Mouse (Mus musculus): ENCODE data around the gene Dnm1. TPM values are rescaled to one million over a fixed set of nuclear protein-coding genes. Genes with fewer than 3 reads are reported as not detected.

Dnm1 gene
- polyA plus RNA-seq, 1 experiment from 2014 or later, result 71.2 TPM

DNA sequence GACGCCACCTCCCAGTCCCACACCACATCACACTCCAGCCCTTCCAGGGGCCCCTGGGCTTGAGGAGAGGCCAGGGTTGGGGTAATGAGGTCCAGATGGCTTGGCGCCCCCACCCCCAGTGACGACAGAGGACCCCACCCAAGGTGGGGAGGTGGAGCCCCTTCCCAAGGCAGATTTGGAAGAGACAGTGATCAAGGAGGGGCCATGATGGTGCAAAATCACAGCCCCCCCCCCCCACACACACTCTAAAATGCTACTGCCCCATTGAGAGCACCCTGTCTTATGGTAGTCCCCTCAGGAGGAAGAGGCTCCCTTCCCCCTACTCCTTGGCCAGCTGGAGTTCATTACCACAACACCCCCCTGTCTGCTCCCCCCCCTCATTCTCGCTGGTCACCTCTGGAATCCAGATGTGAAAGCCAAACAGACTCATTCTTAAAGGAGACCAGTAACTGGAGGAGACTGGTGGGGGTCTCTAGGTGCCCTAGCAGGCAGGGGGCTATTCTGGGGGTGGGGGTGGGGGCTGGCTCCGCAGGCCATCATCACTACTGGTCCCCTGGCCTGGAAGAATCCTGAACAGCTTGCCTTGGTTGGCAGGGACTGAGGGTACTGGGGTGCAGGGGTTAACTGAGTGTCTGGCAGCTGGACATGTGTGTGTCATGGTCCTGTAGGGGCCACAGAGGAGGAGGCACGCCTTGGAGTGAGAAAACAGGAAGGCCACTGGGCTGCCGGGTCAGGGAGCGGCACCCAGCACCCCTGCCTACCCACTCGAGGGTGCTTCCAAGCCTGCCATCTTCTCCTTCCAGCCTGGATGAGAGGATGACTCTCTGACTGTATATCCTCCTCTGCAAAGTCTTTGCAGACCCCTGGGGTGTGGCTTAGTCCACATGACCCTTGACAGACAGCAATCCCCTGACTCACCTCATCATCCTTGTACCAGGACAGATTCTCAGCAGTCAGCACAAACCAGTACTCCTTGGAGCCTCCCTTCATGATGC is 33.3 kb downstream of the Dnm1 start:
- Histone ChIP-seq H3K36me3 (ENCODE audit: control insufficient read depth, insufficient read depth, low read length) (peaks cover 10% of the 10 kb centered on the region; the same call in 1 of the 2 replicates), H3K9me3 (ENCODE audit: control insufficient read depth, low read length) (no peaks in the 10 kb centered on the region), H3K9ac (ENCODE audit: low read depth, low read length) (no peak overlapping the region), H3K27me3 (replicated peaks; ENCODE audit: control insufficient read depth, insufficient read depth, low read length) (no peaks in the 10 kb centered on the region; the same call in 1 of the 2 replicates), H3K4me2 (ENCODE audit: low read length) (no peak overlapping the region), H3K27ac (ENCODE audit: low read depth, low read length) (no peak overlapping the region), H3K4me3 (ENCODE audit: low read length) (no peak overlapping the region), H3K4me1 (ENCODE audit: control insufficient read depth, insufficient read depth, low read depth, low read length) (peaks cover 5% of the 10 kb centered on the region)
- no peak for ATAC-seq
- WGBS, result 53% methylated on average over 9 of the region's 9 CpGs

DNA sequence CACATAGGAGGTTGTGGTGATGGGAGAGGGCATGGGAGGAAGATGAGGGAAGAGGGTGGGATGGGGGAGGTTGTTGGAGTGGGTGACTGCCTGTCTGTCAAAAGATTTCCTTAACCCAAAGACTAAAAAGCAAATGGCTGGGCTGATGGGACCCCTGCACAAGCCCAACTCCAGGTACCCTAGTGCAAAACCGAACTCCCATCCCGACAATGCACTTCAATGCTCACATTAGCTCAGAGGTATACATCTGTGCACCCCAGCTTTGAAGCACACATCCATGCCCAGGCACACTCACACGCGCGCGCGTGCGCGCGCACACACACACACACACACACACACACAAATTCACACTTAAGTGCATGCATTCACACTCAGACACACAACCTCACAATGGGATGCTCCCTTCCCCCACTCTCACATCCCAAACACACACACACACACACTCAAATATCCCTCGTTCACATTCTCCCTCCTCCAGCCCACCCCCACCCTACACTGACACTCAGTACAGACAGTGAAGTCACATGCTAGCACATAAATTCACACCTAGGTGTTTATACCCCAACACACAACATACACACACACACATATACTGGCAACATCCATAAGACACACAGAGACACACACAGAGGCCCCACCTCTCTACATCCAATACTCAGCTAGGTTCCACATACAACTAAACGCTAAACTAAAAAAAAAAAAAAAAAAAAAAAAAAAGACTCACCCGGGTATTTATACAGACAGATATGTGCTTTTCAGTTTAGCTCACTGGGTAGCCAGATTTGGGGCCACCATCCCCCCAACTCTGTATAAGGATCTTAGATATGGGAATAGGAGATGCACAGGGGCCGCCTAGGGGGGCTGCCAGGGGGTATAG is 34.2 kb downstream of the Dnm1 start:
- Histone ChIP-seq H3K4me3 (ENCODE audit: low read length) (no peak overlapping the region; the same call in 1 of the 2 replicates), H3K27me3 (replicated peaks; ENCODE audit: control insufficient read depth, insufficient read depth, low read length) (no peaks in the 10 kb centered on the region; the same call in 1 of the 2 replicates), H3K36me3 (ENCODE audit: control insufficient read depth, insufficient read depth, low read length) (peaks cover 13% of the 10 kb centered on the region; the same call in 1 of the 2 replicates), H3K9ac (ENCODE audit: low read depth, low read length) (no peak overlapping the region), H3K4me1 (ENCODE audit: control insufficient read depth, insufficient read depth, low read depth, low read length) (peaks cover 5% of the 10 kb centered on the region), H3K4me2 (ENCODE audit: low read length) (peak overlapping the region; percentile 42), H3K9me3 (ENCODE audit: control insufficient read depth, low read length) (no peaks in the 10 kb centered on the region), H3K27ac (ENCODE audit: low read depth, low read length) (no peak overlapping the region)
- ATAC-seq, result no peak
- WGBS, result 77% methylated on average over 14 of the region's 14 CpGs

DNA sequence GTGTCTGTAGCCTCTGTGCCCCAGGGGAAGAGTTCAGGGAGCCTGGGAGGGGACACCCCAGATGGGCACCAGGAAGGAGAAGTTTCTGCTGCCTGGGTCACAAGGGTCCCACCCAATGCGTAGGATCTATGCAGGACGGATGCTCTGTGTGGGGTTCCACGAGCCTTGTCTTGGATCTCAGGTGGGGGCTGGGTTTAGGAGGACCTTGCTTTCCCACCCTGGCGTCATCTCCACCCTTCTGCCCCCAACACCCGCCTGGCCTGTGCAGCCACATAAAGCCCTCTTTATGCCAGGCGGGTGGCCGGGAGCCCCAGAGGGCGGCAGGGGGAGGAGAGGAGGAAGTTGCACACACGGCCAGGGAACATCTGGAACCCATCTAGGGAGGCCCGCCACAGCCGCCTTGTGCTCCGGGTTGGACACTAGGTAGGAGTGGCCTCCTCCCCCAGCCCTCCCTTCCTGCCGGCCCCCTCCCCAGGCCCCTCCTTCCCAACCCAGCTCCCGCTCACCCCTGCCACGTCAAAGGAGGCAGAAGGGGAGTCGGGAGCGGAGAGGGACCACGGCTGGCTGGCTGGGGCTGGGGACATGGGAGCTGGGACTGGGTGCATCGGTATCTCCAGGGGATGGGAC is 35.2 kb downstream of the Dnm1 start:
- Histone ChIP-seq H3K27me3 (replicated peaks; ENCODE audit: control insufficient read depth, insufficient read depth, low read length) (no peaks in the 10 kb centered on the region; the same call in 1 of the 2 replicates), H3K27ac (ENCODE audit: low read depth, low read length) (no peak overlapping the region), H3K4me3 (ENCODE audit: low read length) (no peak overlapping the region; the same call in 1 of the 2 replicates), H3K36me3 (ENCODE audit: control insufficient read depth, insufficient read depth, low read length) (peaks cover 13% of the 10 kb centered on the region; the same call in 1 of the 2 replicates), H3K4me1 (ENCODE audit: control insufficient read depth, insufficient read depth, low read depth, low read length) (peaks cover 5% of the 10 kb centered on the region), H3K9ac (ENCODE audit: low read depth, low read length) (0 out of 2 replicates have a peak overlapping the region, but pooled peaks have one; percentile 7), H3K9me3 (ENCODE audit: control insufficient read depth, low read length) (no peaks in the 10 kb centered on the region), H3K4me2 (ENCODE audit: low read length) (peak overlapping the region; percentile 42)
- 16% methylated on average over 15 of the region's 19 CpGs for WGBS
- ATAC-seq, result peak; percentile 32

DNA sequence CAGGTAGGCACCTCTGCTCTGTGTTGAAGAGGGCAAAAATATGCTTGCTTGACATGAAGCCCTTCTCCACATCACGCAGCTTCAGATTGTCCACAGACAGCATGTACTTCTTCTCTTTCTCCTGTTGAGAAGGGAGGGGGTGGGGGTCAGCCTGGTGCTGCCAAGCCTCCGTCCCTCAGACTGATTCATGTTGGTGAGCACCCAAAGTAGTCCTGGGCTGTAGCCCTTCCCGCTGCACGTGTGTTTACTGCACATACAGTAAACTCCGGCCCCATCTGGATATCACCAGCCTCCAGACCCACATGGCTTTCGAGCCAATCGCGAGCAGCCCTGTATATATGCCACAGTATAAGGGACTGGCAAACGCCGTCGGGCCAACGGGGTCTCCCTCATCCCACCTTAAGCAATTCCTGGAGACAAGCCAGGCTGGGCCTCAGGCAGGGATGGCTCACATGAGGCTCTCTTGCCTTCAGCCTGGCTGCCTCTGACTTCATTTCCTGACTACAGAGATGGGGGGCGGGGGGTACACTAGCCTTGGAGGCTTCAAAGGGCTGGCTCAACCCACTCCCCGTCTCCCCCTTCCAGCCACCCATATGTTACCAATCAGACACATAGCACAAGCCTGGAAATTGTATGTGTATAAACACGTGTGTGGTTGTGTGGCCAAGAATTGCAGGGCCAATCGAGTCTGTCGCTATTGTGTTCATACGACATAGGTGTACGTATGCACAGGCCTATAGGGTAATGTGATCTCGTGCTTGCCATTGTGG is 36.1 kb downstream of the Dnm1 start:
- peaks cover 13% of the 10 kb centered on the region; the same call in 1 of the 2 replicates for H3K36me3 ChIP-seq (ENCODE audit: control insufficient read depth, insufficient read depth, low read length)
- H3K9ac ChIP-seq (ENCODE audit: low read depth, low read length), result no peak overlapping the region
- H3K27me3 ChIP-seq (replicated peaks; ENCODE audit: control insufficient read depth, insufficient read depth, low read length), result no peaks in the 10 kb centered on the region; the same call in 1 of the 2 replicates
- H3K4me2 ChIP-seq (ENCODE audit: low read length), result no peak overlapping the region
- H3K4me1 ChIP-seq (ENCODE audit: control insufficient read depth, insufficient read depth, low read depth, low read length), result peaks cover 2% of the 10 kb centered on the region
- H3K27ac ChIP-seq (ENCODE audit: low read depth, low read length), result peak overlapping the region; percentile 20; the same call in 1 of the 2 replicates
- 67% methylated on average over 20 of the region's 20 CpGs for WGBS
- no peak for ATAC-seq
- no peak overlapping the region for H3K4me3 ChIP-seq (ENCODE audit: low read length)
- no peaks in the 10 kb centered on the region for H3K9me3 ChIP-seq (ENCODE audit: control insufficient read depth, low read length)

DNA sequence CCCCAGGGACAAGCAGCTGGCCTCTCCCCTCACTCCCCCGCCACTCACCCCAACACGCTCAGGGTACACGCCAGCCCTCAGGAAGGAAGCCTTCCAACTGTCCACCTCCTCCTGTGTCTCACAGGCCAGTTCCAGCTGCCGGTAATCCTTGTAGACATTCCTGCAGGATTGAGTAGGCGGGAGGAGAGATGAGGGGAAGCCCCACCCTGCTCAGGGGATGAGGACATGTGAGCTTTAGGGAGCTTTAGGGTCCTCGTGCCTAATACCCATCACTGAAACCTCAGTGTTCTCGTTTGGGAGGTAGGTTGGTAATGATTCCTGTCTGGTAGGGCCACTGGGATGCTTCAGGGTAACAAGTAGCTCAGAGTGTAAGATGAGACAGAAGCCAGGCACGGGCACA is 37.4 kb downstream of the Dnm1 start:
- ATAC-seq, result no peak
- no peaks in the 10 kb centered on the region for H3K9me3 ChIP-seq (ENCODE audit: control insufficient read depth, low read length)
- H3K9ac ChIP-seq (ENCODE audit: low read depth, low read length), result no peak overlapping the region
- WGBS, result 36% methylated on average over 8 of the region's 8 CpGs
- no peak overlapping the region for H3K4me3 ChIP-seq (ENCODE audit: low read length)
- no peaks in the 10 kb centered on the region; the same call in 1 of the 2 replicates for H3K27me3 ChIP-seq (replicated peaks; ENCODE audit: control insufficient read depth, insufficient read depth, low read length)
- H3K4me2 ChIP-seq (ENCODE audit: low read length), result no peak overlapping the region
- peaks cover 8% of the 10 kb centered on the region for H3K4me1 ChIP-seq (ENCODE audit: control insufficient read depth, insufficient read depth, low read depth, low read length)
- peaks cover 13% of the 10 kb centered on the region; the same call in 1 of the 2 replicates for H3K36me3 ChIP-seq (ENCODE audit: control insufficient read depth, insufficient read depth, low read length)
- H3K27ac ChIP-seq (ENCODE audit: low read depth, low read length), result no peak overlapping the region

DNA sequence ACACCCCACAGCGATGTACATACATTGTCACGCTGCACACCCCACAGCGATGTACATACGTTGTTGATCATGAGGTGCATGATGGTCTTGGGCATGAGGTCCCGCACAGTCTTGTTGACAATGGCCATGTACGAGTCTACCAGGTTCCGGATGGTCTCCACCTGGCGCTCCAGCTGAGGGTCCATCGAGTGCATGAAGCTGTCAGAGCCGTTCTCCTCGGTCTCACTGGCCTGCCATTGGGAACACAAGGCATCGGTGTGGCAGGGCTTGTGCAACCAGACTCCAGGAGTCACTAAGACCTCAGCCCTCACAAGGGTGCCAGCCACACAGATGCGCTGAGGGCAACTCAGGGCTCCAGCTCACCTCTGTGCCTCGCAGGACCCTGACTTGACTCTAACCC is 38.3 kb downstream of the Dnm1 start:
- H3K4me3 ChIP-seq (ENCODE audit: low read length), result no peak overlapping the region
- H3K9ac ChIP-seq (ENCODE audit: low read depth, low read length), result no peak overlapping the region
- no peak overlapping the region for H3K27ac ChIP-seq (ENCODE audit: low read depth, low read length)
- 96% methylated on average over 14 of the region's 14 CpGs for WGBS
- H3K4me2 ChIP-seq (ENCODE audit: low read length), result no peak overlapping the region
- peaks cover 15% of the 10 kb centered on the region for H3K36me3 ChIP-seq (ENCODE audit: control insufficient read depth, insufficient read depth, low read length)
- no peaks in the 10 kb centered on the region for H3K9me3 ChIP-seq (ENCODE audit: control insufficient read depth, low read length)
- H3K4me1 ChIP-seq (ENCODE audit: control insufficient read depth, insufficient read depth, low read depth, low read length), result peaks cover 8% of the 10 kb centered on the region
- ATAC-seq, result no peak
- no peaks in the 10 kb centered on the region for H3K27me3 ChIP-seq (replicated peaks; ENCODE audit: control insufficient read depth, insufficient read depth, low read length)

DNA sequence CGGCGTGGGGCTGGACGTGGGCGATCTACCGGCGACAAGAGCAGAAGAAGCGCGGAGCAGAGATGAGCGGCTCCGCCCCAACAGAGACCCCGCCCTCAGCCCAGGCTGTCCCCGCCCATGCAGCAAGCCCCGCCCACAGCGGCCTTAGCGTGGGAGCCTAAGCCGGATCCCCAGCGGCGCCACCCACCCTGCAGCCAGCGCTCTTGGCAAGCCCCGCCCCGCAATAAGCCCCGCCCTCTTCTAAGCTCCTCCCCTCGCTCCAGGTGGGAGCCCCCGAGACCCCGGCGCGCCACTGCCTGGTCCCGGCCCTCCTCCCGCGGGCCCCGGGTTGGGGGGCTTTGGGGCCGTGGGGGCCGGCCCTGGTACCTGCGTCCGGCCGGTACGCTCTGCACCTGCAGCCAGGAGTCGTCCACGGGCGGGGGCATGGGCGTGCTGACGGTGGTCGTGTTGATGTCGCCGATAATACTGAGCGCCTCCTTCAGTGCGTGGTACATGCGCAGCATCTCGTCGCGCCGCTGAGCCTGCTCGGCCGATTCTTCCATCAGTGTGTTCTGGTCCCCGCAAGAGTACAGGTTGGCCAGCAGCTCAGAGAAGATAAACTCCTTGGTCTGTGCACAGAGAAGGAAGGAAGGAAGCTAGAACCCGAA is 40.7 kb downstream of the Dnm1 start:
- H3K27me3 ChIP-seq (replicated peaks; ENCODE audit: control insufficient read depth, insufficient read depth, low read length), result no peaks in the 10 kb centered on the region
- H3K4me3 ChIP-seq (ENCODE audit: low read length), result peak overlapping the region; percentile 43
- ATAC-seq, result peak; percentile 71
- H3K4me2 ChIP-seq (ENCODE audit: low read length), result peak overlapping the region; percentile 75
- no peaks in the 10 kb centered on the region for H3K9me3 ChIP-seq (ENCODE audit: control insufficient read depth, low read length)
- WGBS, result 2% methylated on average over 46 of the region's 56 CpGs
- peaks cover 27% of the 10 kb centered on the region for H3K36me3 ChIP-seq (ENCODE audit: control insufficient read depth, insufficient read depth, low read length)
- H3K27ac ChIP-seq (ENCODE audit: low read depth, low read length), result peak overlapping the region; percentile 46; the same call in 1 of the 2 replicates
- peak overlapping the region; percentile 61 for H3K9ac ChIP-seq (ENCODE audit: low read depth, low read length)
- H3K4me1 ChIP-seq (ENCODE audit: control insufficient read depth, insufficient read depth, low read depth, low read length), result peaks cover 8% of the 10 kb centered on the region
